Mouse (Mus musculus): ENCODE data around the gene Zar1l. TPM values are rescaled to one million over a fixed set of nuclear protein-coding genes. Genes with fewer than 3 reads are reported as not detected.

Zar1l gene
- not detected for polyA plus RNA-seq (2017; shearing (Covaris generic))

GRCm38 (mm10) chr5:150518064-150518463, at the start of gene Zar1l:
Gene Zar1l, minus strand, starts transcription at chr5:150518164.

DNA sequence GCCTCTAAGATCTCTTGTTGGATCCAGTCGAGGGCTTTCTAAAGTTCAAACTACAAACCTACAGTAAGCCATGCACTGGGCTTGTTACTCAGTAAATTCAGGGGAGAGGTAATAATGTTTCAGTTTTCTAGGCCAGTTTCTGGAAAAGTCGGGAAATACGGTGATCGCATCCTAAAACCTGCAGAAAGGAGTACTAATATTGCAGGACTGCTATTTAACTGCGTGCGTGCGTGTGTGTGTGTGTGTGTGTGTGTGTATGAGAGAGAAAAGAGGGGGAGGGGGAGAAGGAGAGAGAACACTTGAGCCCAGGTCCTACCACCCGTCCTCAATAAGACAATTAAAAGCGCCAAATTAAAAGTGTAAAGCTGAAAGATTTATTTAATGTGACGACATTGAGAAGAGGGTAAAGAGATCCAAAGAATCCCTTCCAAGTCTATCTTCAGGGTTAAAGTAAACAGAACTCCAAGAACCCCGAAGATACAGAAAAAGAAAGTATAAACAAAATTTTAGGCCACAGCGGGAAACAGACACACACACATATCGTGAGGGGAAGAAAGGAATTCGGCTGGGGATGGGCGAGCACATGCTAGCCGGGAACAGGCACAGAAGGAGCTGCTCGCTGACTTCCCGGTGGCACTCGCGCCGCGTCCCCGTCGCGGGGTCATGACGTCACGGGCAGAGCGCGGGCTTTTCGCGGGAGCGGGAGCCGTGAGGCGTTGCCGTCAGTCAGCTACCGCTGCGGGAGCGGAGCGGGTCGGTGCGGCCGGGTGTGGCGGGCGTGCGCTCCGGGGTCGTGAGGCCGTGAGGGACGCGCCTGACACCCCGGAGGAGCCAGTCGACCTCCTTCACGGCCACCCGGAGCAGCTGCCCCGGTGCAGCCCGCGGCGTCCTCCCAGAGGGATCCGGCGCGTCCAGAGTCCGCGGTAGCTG, 4.2 kb upstream of the Zar1l start, which contains the start of gene Brca2:
TSS of gene Brca2 (plus strand) at position 694 of the 930 bp plus-strand sequence.

Other genes starting within 250 kb of the Zar1l start
- 8.1 TPM for gene Brca2, start 4.5 kb upstream of the Zar1l start, polyA plus RNA-seq (2017; shearing (Covaris generic))
- gene N4bp2l1, start 79.0 kb upstream of the Zar1l start, polyA plus RNA-seq (2017; shearing (Covaris generic)) = 122 TPM
- 82.0 TPM for gene N4bp2l2, start 148.0 kb upstream of the Zar1l start, polyA plus RNA-seq (2017; shearing (Covaris generic))
- 29.8 TPM for gene Pds5b, start 155.6 kb upstream of the Zar1l start, polyA plus RNA-seq (2017; shearing (Covaris generic))

Data from CD4-positive, CD25-positive, alpha-beta regulatory T cell (primary cell).